Mouse (Mus musculus): ENCODE data around the gene Galk1. TPM values are rescaled to one million over a fixed set of nuclear protein-coding genes. Genes with fewer than 3 reads are reported as not detected.

The Galk1 gene
- polyA plus RNA-seq, 1 experiment from 2014 or later = 65.5 TPM

GRCm38 (mm10) chr11:116004840-116005700, 7.4 kb downstream of the Galk1 start:
- 5% methylated on average over 54 of the region's 54 CpGs for WGBS
- peak overlapping the region; percentile 66 for H3K9ac ChIP-seq
- H3K4me2 ChIP-seq = peak overlapping the region; percentile 59
- H3K27ac ChIP-seq = peak overlapping the region; percentile 44; the same call in 1 of the 2 replicates
- peaks cover 35% of the 10 kb centered on the region for H3K4me1 ChIP-seq (replicated peaks)
- ATAC-seq (ENCODE audit: low FRiP score) = peak; percentile 57
- H3K36me3 ChIP-seq = 0 out of 2 replicates have a peak, but pooled peaks cover 3% of the 10 kb centered on the region
- H3K9me3 ChIP-seq = no peaks in the 10 kb centered on the region
- H3K27me3 ChIP-seq = peaks cover 14% of the 10 kb centered on the region
- H3K4me3 ChIP-seq = peak overlapping the region; percentile 34

GRCm38 (mm10) chr11:116004186-116004823, 8.2 kb downstream of the Galk1 start:
- peaks cover 18% of the 10 kb centered on the region for H3K27me3 ChIP-seq
- WGBS = 37% methylated on average over 8 of the region's 8 CpGs
- no peak for ATAC-seq (ENCODE audit: low FRiP score)
- H3K4me2 ChIP-seq = peak overlapping the region; percentile 59
- peak overlapping the region; percentile 66 for H3K9ac ChIP-seq
- H3K36me3 ChIP-seq = 0 out of 2 replicates have a peak, but pooled peaks cover 3% of the 10 kb centered on the region
- no peaks in the 10 kb centered on the region for H3K9me3 ChIP-seq
- H3K27ac ChIP-seq = peak overlapping the region; percentile 44; the same call in 1 of the 2 replicates
- H3K4me1 ChIP-seq (replicated peaks) = peaks cover 35% of the 10 kb centered on the region
- H3K4me3 ChIP-seq = peak overlapping the region; percentile 34

- no peak overlapping the region for H3K4me2 ChIP-seq
- no peaks in the 10 kb centered on the region for H3K36me3 ChIP-seq
- no peaks in the 10 kb centered on the region for H3K9me3 ChIP-seq
- WGBS = 84% methylated on average over 3 of the region's 3 CpGs
- H3K4me1 ChIP-seq (replicated peaks) = peaks cover 29% of the 10 kb centered on the region
- H3K9ac ChIP-seq = no peak overlapping the region
- H3K4me3 ChIP-seq = no peak overlapping the region
- peaks cover 18% of the 10 kb centered on the region for H3K27me3 ChIP-seq
- no peak for ATAC-seq (ENCODE audit: low FRiP score)
- H3K27ac ChIP-seq = no peak overlapping the region
Measured at GRCm38 (mm10) chr11:116002894-116003293, 9.6 kb downstream of the Galk1 start.

GRCm38 (mm10) chr11:116001725-116002124, 10.8 kb downstream of the Galk1 start:
- Histone ChIP-seq H3K4me3 (no peak overlapping the region), H3K9me3 (no peaks in the 10 kb centered on the region), H3K4me2 (no peak overlapping the region), H3K36me3 (no peaks in the 10 kb centered on the region), H3K27me3 (peaks cover 18% of the 10 kb centered on the region), H3K4me1 (replicated peaks) (peaks cover 29% of the 10 kb centered on the region), H3K9ac (no peak overlapping the region), H3K27ac (no peak overlapping the region)
- ATAC-seq (ENCODE audit: low FRiP score) = no peak
- 68% methylated on average over 6 of the region's 6 CpGs for WGBS

- ATAC-seq (ENCODE audit: low FRiP score) = 0 out of 2 replicates have a peak, but pooled peaks have one; percentile 9
- H3K4me2 ChIP-seq = no peak overlapping the region
- H3K27me3 ChIP-seq = peaks cover 13% of the 10 kb centered on the region
- H3K27ac ChIP-seq = no peak overlapping the region
- no peaks in the 10 kb centered on the region for H3K36me3 ChIP-seq
- H3K9ac ChIP-seq = no peak overlapping the region
- H3K4me3 ChIP-seq = no peak overlapping the region
- no peaks in the 10 kb centered on the region for H3K9me3 ChIP-seq
- WGBS = 26% methylated on average over 10 of the region's 10 CpGs
- peaks cover 24% of the 10 kb centered on the region for H3K4me1 ChIP-seq (replicated peaks)
Measured at GRCm38 (mm10) chr11:116000607-116001006, 11.9 kb downstream of the Galk1 start.

- Histone ChIP-seq H3K4me2 (no peak overlapping the region), H3K4me1 (replicated peaks) (peaks cover 14% of the 10 kb centered on the region; the same call in 1 of the 2 replicates), H3K9me3 (no peaks in the 10 kb centered on the region), H3K36me3 (no peaks in the 10 kb centered on the region), H3K4me3 (no peak overlapping the region), H3K27me3 (peaks cover 9% of the 10 kb centered on the region), H3K9ac (no peak overlapping the region), H3K27ac (no peak overlapping the region)
- 18% methylated on average over 14 of the region's 14 CpGs for WGBS
- ATAC-seq (ENCODE audit: low FRiP score) = no peak
Measured at GRCm38 (mm10) chr11:115999538-116000143, 12.9 kb downstream of the Galk1 start.

GRCm38 (mm10) chr11:115999027-115999426, 13.5 kb downstream of the Galk1 start:
- H3K27ac ChIP-seq = no peak overlapping the region
- no peaks in the 10 kb centered on the region for H3K9me3 ChIP-seq
- no peak for ATAC-seq (ENCODE audit: low FRiP score)
- H3K27me3 ChIP-seq = peaks cover 9% of the 10 kb centered on the region
- peaks cover 8% of the 10 kb centered on the region; the same call in 1 of the 2 replicates for H3K4me1 ChIP-seq (replicated peaks)
- no peak overlapping the region for H3K4me3 ChIP-seq
- H3K4me2 ChIP-seq = no peak overlapping the region
- H3K36me3 ChIP-seq = no peaks in the 10 kb centered on the region
- H3K9ac ChIP-seq = no peak overlapping the region
- 85% methylated on average over 7 of the region's 7 CpGs for WGBS

GRCm38 (mm10) chr11:115997662-115998061, 14.9 kb downstream of the Galk1 start:
- Histone ChIP-seq H3K4me1 (replicated peaks) (peaks cover 5% of the 10 kb centered on the region; the same call in 1 of the 2 replicates), H3K36me3 (no peaks in the 10 kb centered on the region), H3K4me3 (no peak overlapping the region), H3K9ac (no peak overlapping the region), H3K27me3 (peaks cover 17% of the 10 kb centered on the region), H3K27ac (no peak overlapping the region), H3K4me2 (no peak overlapping the region), H3K9me3 (no peaks in the 10 kb centered on the region)
- 68% methylated on average over 5 of the region's 5 CpGs for WGBS
- ATAC-seq (ENCODE audit: low FRiP score) = no peak

- H3K9me3 ChIP-seq = no peaks in the 10 kb centered on the region
- peaks cover 17% of the 10 kb centered on the region for H3K27me3 ChIP-seq
- no peaks in the 10 kb centered on the region for H3K36me3 ChIP-seq
- no peak overlapping the region for H3K9ac ChIP-seq
- H3K4me1 ChIP-seq (replicated peaks) = peaks cover 5% of the 10 kb centered on the region; the same call in 1 of the 2 replicates
- H3K27ac ChIP-seq = no peak overlapping the region
- no peak overlapping the region for H3K4me2 ChIP-seq
- no peak for ATAC-seq (ENCODE audit: low FRiP score)
- no peak overlapping the region for H3K4me3 ChIP-seq
- 73% methylated on average over 4 of the region's 4 CpGs for WGBS
Measured at GRCm38 (mm10) chr11:115997047-115997446, 15.5 kb downstream of the Galk1 start.

GRCm38 (mm10) chr11:115995256-115995655, 17.3 kb downstream of the Galk1 start:
- Histone ChIP-seq H3K4me1 (replicated peaks) (peaks cover 1% of the 10 kb centered on the region; the same call in 1 of the 2 replicates), H3K9ac (no peak overlapping the region), H3K4me3 (no peak overlapping the region), H3K9me3 (no peaks in the 10 kb centered on the region), H3K4me2 (no peak overlapping the region), H3K36me3 (no peaks in the 10 kb centered on the region), H3K27me3 (peaks cover 24% of the 10 kb centered on the region), H3K27ac (no peak overlapping the region)
- ATAC-seq (ENCODE audit: low FRiP score) = no peak
- 91% methylated on average over 3 of the region's 3 CpGs for WGBS

GRCm38 (mm10) chr11:115992098-115992497, 20.4 kb downstream of the Galk1 start:
- Histone ChIP-seq H3K27ac (no peak overlapping the region), H3K4me3 (no peak overlapping the region), H3K9me3 (no peaks in the 10 kb centered on the region), H3K4me2 (no peak overlapping the region), H3K36me3 (no peaks in the 10 kb centered on the region), H3K27me3 (peaks cover 27% of the 10 kb centered on the region), H3K4me1 (replicated peaks) (no peaks in the 10 kb centered on the region), H3K9ac (no peak overlapping the region)
- 79% methylated on average over 4 of the region's 4 CpGs for WGBS
- ATAC-seq (ENCODE audit: low FRiP score) = no peak

- Histone ChIP-seq H3K27me3 (peaks cover 35% of the 10 kb centered on the region), H3K9ac (no peak overlapping the region; the same call in 1 of the 2 replicates), H3K27ac (no peak overlapping the region), H3K4me2 (no peak overlapping the region), H3K4me1 (replicated peaks) (no peaks in the 10 kb centered on the region), H3K4me3 (no peak overlapping the region), H3K9me3 (no peaks in the 10 kb centered on the region), H3K36me3 (no peaks in the 10 kb centered on the region)
- ATAC-seq (ENCODE audit: low FRiP score) = no peak
- 35% methylated on average over 15 of the region's 15 CpGs for WGBS
Measured at GRCm38 (mm10) chr11:115989686-115990085, 22.8 kb downstream of the Galk1 start.

All from hindbrain, embryonic 13.5 days (tissue).